ENCODE assay signal across 21 mouse cellular contexts in genomic region chr9:14662138-14662537, GRCm38 (mm10). TPM values are rescaled to one million over a fixed set of nuclear protein-coding genes. Genes with fewer than 3 reads are reported as not detected.
DNase-seq lines count a peak whose midpoint lies in the region; ATAC-seq and TF ChIP-seq lines count a peak whose summit lies in the region.
"Had no signal": no experiment of that assay in that cellular context is flagged by ENCODE, and none has a peak within 500 bp of the region (broad histone marks: within the 10 kb centered on the region; RNA-seq: fewer than 3 reads in every experiment).

No protein-coding gene starts in this region.

- no peak for DNase-seq in ES-E14 (ENCODE audit: low read depth, low spot score)
- DNase-seq in adrenal gland, adult 2 months, result no peak
- no peak for DNase-seq in left cerebral cortex, adult 18-20 months (ENCODE audit: low spot score in 2 of 2)
- DNase-seq: adrenal gland, postnatal 10 days; cerebellum, adult 18-20 months; kidney, adult 2 months; kidney, postnatal 36 days; layer of hippocampus, adult 9-11 months; liver, embryonic 13.5 days; spleen, adult 18-20 months; thymus, postnatal 4 days had no signal

- H3K36me3 ChIP-seq in ES-Bruce4 (ENCODE audit: control insufficient read depth, insufficient read depth, low read length, poor library complexity, severe bottlenecking), result no peaks in the 10 kb centered on the region
- H3K36me3 ChIP-seq in ES-E14 (ENCODE audit: control insufficient read depth, insufficient read depth, low read length, poor library complexity, severe bottlenecking), result no peaks in the 10 kb centered on the region
- H3K36me3 ChIP-seq in embryonic facial prominence, embryonic 15.5 days, result no peaks in the 10 kb centered on the region
- H3K36me3 ChIP-seq in stomach, embryonic 14.5 days (ENCODE audit: control insufficient read depth, insufficient read depth, low read length), result no peaks in the 10 kb centered on the region
- H3K36me3 ChIP-seq in hindbrain, embryonic 13.5 days, result no peaks in the 10 kb centered on the region
- H3K36me3 ChIP-seq: heart, embryonic 13.5 days; liver, embryonic 13.5 days; lung, embryonic 15.5 days; midbrain, embryonic 15.5 days had no signal

- no peak overlapping the region for H3K27ac ChIP-seq in ES-Bruce4 (ENCODE audit: insufficient read depth, low read length)
- H3K27ac ChIP-seq in ES-E14 (ENCODE audit: insufficient read depth, low read depth, low read length, poor library complexity, severe bottlenecking), result no peak overlapping the region
- peak overlapping the region; percentile 90 for H3K27ac ChIP-seq in embryonic facial prominence, embryonic 15.5 days (replicated peaks)
- peak overlapping the region; percentile 84 for H3K27ac ChIP-seq in stomach, embryonic 14.5 days (ENCODE audit: low read length)
- H3K27ac ChIP-seq in hindbrain, embryonic 13.5 days, result no peak overlapping the region
- H3K27ac ChIP-seq: heart, embryonic 13.5 days; liver, embryonic 13.5 days; lung, embryonic 15.5 days; midbrain, embryonic 15.5 days had no signal

- no peak for ATAC-seq in embryonic facial prominence, embryonic 15.5 days (ENCODE audit: insufficient number of reproducible peaks, low FRiP score, low TSS enrichment, low read depth)
- ATAC-seq in stomach, embryonic 14.5 days (ENCODE audit: insufficient number of reproducible peaks, insufficient read depth, low FRiP score, low read depth), result peak; percentile 53; the same call in 1 of the 2 replicates
- ATAC-seq in hindbrain, embryonic 13.5 days (ENCODE audit: low FRiP score), result no peak
- ATAC-seq: forebrain, embryonic 14.5 days; midbrain, embryonic 15.5 days had no signal

- H3K9ac ChIP-seq in ES-Bruce4 (ENCODE audit: low read depth, poor library complexity, severe bottlenecking) (peak overlapping the region; percentile 14), ES-E14 (ENCODE audit: insufficient read depth, low read depth, low read length, poor library complexity, severe bottlenecking) (no peak overlapping the region; the same call in 1 of the 2 replicates)
- no peak overlapping the region for H3K9ac ChIP-seq in embryonic facial prominence, embryonic 15.5 days
- no peak overlapping the region for H3K9ac ChIP-seq in stomach, embryonic 14.5 days (replicated peaks; ENCODE audit: low read depth, low read length)
- no peak overlapping the region for H3K9ac ChIP-seq in hindbrain, embryonic 13.5 days
- H3K9ac ChIP-seq: heart, embryonic 13.5 days; liver, embryonic 13.5 days; lung, embryonic 15.5 days; midbrain, embryonic 15.5 days had no signal

- H3K4me1 ChIP-seq in ES-Bruce4 (ENCODE audit: control insufficient read depth, insufficient read depth, low read length) (peaks cover 1% of the 10 kb centered on the region), ES-E14 (ENCODE audit: control insufficient read depth in 2 of 2, insufficient read depth in 2 of 2, low read length in 2 of 2, poor library complexity in 1 of 2) (peaks cover 2 to 11% of the 10 kb centered on the region in 2 experiments; a peak in 1 of 4 replicates)
- 0 out of 2 replicates have a peak, but pooled peaks cover 4% of the 10 kb centered on the region for H3K4me1 ChIP-seq in embryonic facial prominence, embryonic 15.5 days
- H3K4me1 ChIP-seq in stomach, embryonic 14.5 days (ENCODE audit: control insufficient read depth, insufficient read depth, low read length), result no peaks in the 10 kb centered on the region
- H3K4me1 ChIP-seq in hindbrain, embryonic 13.5 days (replicated peaks), result no peaks in the 10 kb centered on the region
- H3K4me1 ChIP-seq: liver, embryonic 13.5 days; lung, embryonic 15.5 days; midbrain, embryonic 15.5 days had no signal

- TF ChIP-seq CTCF in ES-Bruce4 (IDR thresholded peaks at IDR 0.05; ENCODE audit: low read depth, low read length), result no peak

- H3K4me3 ChIP-seq in ES-Bruce4 (ENCODE audit: low read depth, low read length) (peak overlapping the region; percentile 10), ES-E14 (ENCODE audit: insufficient read depth in 1 of 2, low read depth in 1 of 2, low read length in 2 of 2, poor library complexity in 1 of 2, severe bottlenecking in 1 of 2) (peak overlapping the region; percentile 18 to 55)
- peak overlapping the region; percentile 25 for H3K4me3 ChIP-seq in embryonic facial prominence, embryonic 15.5 days (replicated peaks)
- H3K4me3 ChIP-seq in stomach, embryonic 14.5 days (ENCODE audit: low read depth, low read length), result no peak overlapping the region
- no peak overlapping the region for H3K4me3 ChIP-seq in hindbrain, embryonic 13.5 days
- H3K4me3 ChIP-seq: heart, embryonic 13.5 days; liver, embryonic 13.5 days; lung, embryonic 15.5 days; midbrain, embryonic 15.5 days had no signal

- TF ChIP-seq EP300 in ES-Bruce4 (IDR thresholded peaks at IDR 0.05; ENCODE audit: insufficient read depth, low read depth, low read length), result no peak

- H3K27me3 ChIP-seq in ES-Bruce4 (ENCODE audit: control insufficient read depth, insufficient read depth, low read length, poor library complexity, severe bottlenecking), result no peaks in the 10 kb centered on the region
- no peaks in the 10 kb centered on the region for H3K27me3 ChIP-seq in embryonic facial prominence, embryonic 15.5 days
- H3K27me3 ChIP-seq in stomach, embryonic 14.5 days (ENCODE audit: control insufficient read depth, insufficient read depth, low read length), result no peaks in the 10 kb centered on the region
- no peaks in the 10 kb centered on the region for H3K27me3 ChIP-seq in hindbrain, embryonic 13.5 days
- H3K27me3 ChIP-seq: heart, embryonic 13.5 days; liver, embryonic 13.5 days; lung, embryonic 15.5 days; midbrain, embryonic 15.5 days had no signal

- 73% methylated on average over 9 of the region's 9 CpGs for WGBS in embryonic facial prominence, embryonic 15.5 days
- WGBS in stomach, embryonic 14.5 days, result 78% methylated on average over 9 of the region's 9 CpGs
- 87% methylated on average over 9 of the region's 9 CpGs for WGBS in hindbrain, embryonic 13.5 days

- peak overlapping the region; percentile 29; the same call in 1 of the 2 replicates for H3K4me2 ChIP-seq in embryonic facial prominence, embryonic 15.5 days (replicated peaks)
- H3K4me2 ChIP-seq in stomach, embryonic 14.5 days (replicated peaks; ENCODE audit: low read depth, low read length), result no peak overlapping the region
- H3K4me2 ChIP-seq in hindbrain, embryonic 13.5 days, result no peak overlapping the region
- H3K4me2 ChIP-seq: heart, embryonic 13.5 days; liver, embryonic 13.5 days; lung, embryonic 15.5 days; midbrain, embryonic 15.5 days had no signal

- in situ Hi-C loops in ES-E14 (cut with MboI; ENCODE audit: low sequenced_read_pairs in 2 of 2, unreplicated experiment in 2 of 2), result no loop called here

- H3K9me3 ChIP-seq in ES-Bruce4 (replicated peaks; ENCODE audit: control insufficient read depth, insufficient read depth, low read length, poor library complexity, severe bottlenecking) (no peaks in the 10 kb centered on the region), ES-E14 (ENCODE audit: control insufficient read depth, insufficient read depth, low read depth, low read length) (no peaks in the 10 kb centered on the region)
- no peaks in the 10 kb centered on the region for H3K9me3 ChIP-seq in embryonic facial prominence, embryonic 15.5 days (replicated peaks)
- no peaks in the 10 kb centered on the region for H3K9me3 ChIP-seq in stomach, embryonic 14.5 days (ENCODE audit: control insufficient read depth, low read depth, low read length)
- no peaks in the 10 kb centered on the region for H3K9me3 ChIP-seq in hindbrain, embryonic 13.5 days
- H3K9me3 ChIP-seq: heart, embryonic 13.5 days; liver, embryonic 13.5 days; lung, embryonic 15.5 days; midbrain, embryonic 15.5 days had no signal

- no peak for TF ChIP-seq POLR2A in ES-Bruce4 (IDR thresholded peaks at IDR 0.05; ENCODE audit: insufficient read depth, low read length)

TF ChIP-seq in ES-E14, 5 proteins besides CTCF, POLR2A, EP300 and RAD21:
- no peak for TF ChIP-seq MAFK (IDR thresholded peaks at IDR 0.05; ENCODE audit: insufficient read depth, low read depth, low read length)
- no peak for TF ChIP-seq ZNF384 (IDR thresholded peaks at IDR 0.05; ENCODE audit: low read depth, low read length)
- TF ChIP-seq HCFC1 (IDR thresholded peaks at IDR 0.05; ENCODE audit: borderline replicate concordance, insufficient read depth, low read length), result no peak
- TF ChIP-seq ZC3H11A (IDR thresholded peaks at IDR 0.05; ENCODE audit: borderline replicate concordance, low read depth, low read length), result no peak
- TF ChIP-seq CHD2 (IDR thresholded peaks at IDR 0.05; ENCODE audit: low read depth, low read length), result no peak

RNA-seq across cellular contexts. Expression of gene Amotl1, which starts 17.3 kb away (rescaled TPM):
- 36.0 and 40.6 TPM in 2 replicates for polyA plus RNA-seq in ES-Bruce4 (2011; ENCODE audit: insufficient read depth, insufficient read length, low read depth, missing spikeins)
- total RNA-seq in ES-E14 (2012; rRNA removed), result 24.1 and 24.6 TPM in 2 replicates
- 34.2 and 38.9 TPM in 2 replicates for polyA plus RNA-seq in embryonic facial prominence, embryonic 15.5 days (2015; fragmentation: Nextera tagmentation; extraction: Ambion mirVana)
- polyA plus RNA-seq in stomach, embryonic 14.5 days (2014; fragmentation: Nextera tagmentation; extraction: Ambion mirVana), result 31.8 and 35.3 TPM in 2 replicates
- polyA plus RNA-seq in hindbrain, embryonic 13.5 days (2015; fragmentation: Nextera tagmentation; extraction: Ambion mirVana), result 8.8 and 10.4 TPM in 2 replicates
- 10 to 100 TPM; 31.8 to 46.0 TPM for total RNA-seq in adrenal gland, adult 2 months (2021)
- 22.2 and 27.0 TPM in 2 replicates for polyA plus RNA-seq in adrenal gland, adult 2 months (2012; rRNA removed)
- total RNA-seq in left cerebral cortex, adult 18-20 months (2021), result 10 to 100 TPM; 18.3 to 19.8 TPM
- total RNA-seq: granulocyte monocyte progenitor cell, adult 5-6 weeks; hematopoietic stem cell, adult 5-6 weeks had no signal

Comparison
In these comparisons a context has a peak if more than half of its experiments do, and no peak if none do; other contexts are left out.
1. H3K27ac ChIP-seq: peak in embryonic facial prominence, embryonic 15.5 days (single experiment) and stomach, embryonic 14.5 days (single experiment); none in ES-Bruce4 (single experiment), ES-E14 (single experiment) and hindbrain, embryonic 13.5 days (single experiment).
2. H3K4me3 ChIP-seq: peak in ES-Bruce4 (single experiment), ES-E14 (2 of 2) and embryonic facial prominence, embryonic 15.5 days (single experiment); none in stomach, embryonic 14.5 days (single experiment) and hindbrain, embryonic 13.5 days (single experiment).